Mouse (Mus musculus) heart, adult 10 weeks (tissue): ENCODE results near the gene Tdp1. TPM values are rescaled to one million over a fixed set of nuclear protein-coding genes. Genes with fewer than 3 reads are reported as not detected.

ENCODE experiments used
- polyA plus RNA-seq: library from polyadenylated mRNA; stranded (reverse); fragments of 350-450 nt; fragmentation: Illumina TruSeq; extraction: RNeasy Lipid Tissue Mini Kit (QIAGEN cat#74804); gene quantifications from one replicate; pipeline ENCODE4 v1.2.3, GENCODE M21; 2014; ENCODE audit warnings: low read depth, low replicate concordance

Gene Tdp1
- polyA plus RNA-seq, result 8.5 TPM

GRCm38 (mm10) chr12:99884269-99885261 is at the start of gene Tdp1, which contains the start of gene Efcab11:
Gene Tdp1, plus strand, starts transcription at chr12:99884517.
Gene Efcab11, minus strand, starts transcription at chr12:99884439.

GRCm38 (mm10) chr12:99964301-99965202 is 80.2 kb downstream of the Tdp1 start, which contains the start of gene Kcnk13:
Gene Kcnk13, plus strand, starts transcription at chr12:99964499.

Other genes starting within 250 kb of the Tdp1 start
- not detected for gene Efcab11, start 78 bp upstream of the Tdp1 start, polyA plus RNA-seq
- 0.47 TPM for gene Kcnk13, start 80.0 kb downstream of the Tdp1 start, polyA plus RNA-seq
- gene Psmc1, start 225.6 kb downstream of the Tdp1 start, polyA plus RNA-seq, result 144 TPM